Mouse (Mus musculus) bone marrow, adult 2 months (tissue): Measurements from ENCODE around the gene Hapln2.

Experiments
- CTCF ChIP-seq: fragments of 200-500 bp; IDR thresholded peaks from 2 replicates; pipeline ENCODE4 v1.5.1; 2011; ENCODE audit warnings: low read length, control low read depth; ENCODE audit not compliant: control insufficient read depth, insufficient read depth
- POLR2A ChIP-seq: fragments of 200-500 bp; IDR thresholded peaks from 2 replicates; pipeline ENCODE4 v1.6.1; 2011; ENCODE audit warnings: low read depth, mild to moderate bottlenecking, control low read depth, low read length, borderline replicate concordance; ENCODE audit not compliant: control insufficient read depth

DNA sequence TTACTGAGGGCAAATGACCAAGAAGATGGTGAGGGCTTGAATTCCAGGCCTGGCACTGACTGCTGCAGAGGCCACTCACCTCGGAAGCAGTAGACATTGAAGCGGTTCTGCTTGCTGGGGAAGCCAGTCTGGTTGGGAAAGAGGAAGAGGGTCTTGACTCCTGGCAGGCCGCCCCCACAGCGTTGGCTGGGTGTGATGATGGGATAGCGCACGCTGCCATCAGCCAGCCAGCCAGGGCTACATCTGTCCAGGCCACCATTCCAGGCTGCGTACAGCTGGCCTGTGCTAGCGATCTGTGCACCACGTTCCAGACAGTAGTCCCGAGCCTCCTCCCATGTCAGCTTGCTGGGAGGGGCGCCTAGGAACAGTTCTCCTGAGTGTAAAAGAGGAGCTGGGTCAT is 32.1 kb downstream of the Hapln2 start:
- TF ChIP-seq POLR2A (no peak), CTCF (no peak)
